Mouse (Mus musculus) heart, embryonic 16.5 days (tissue): ENCODE measurements at regions not wholly inside any gene's neighbourhood (a gene's known extent, or its start where the extent isn't known, plus 50 kb on each side); places are given as distances from the start of the nearest gene placed in this dataset.

Source experiments
- ATAC-seq: fragments of 200-750 bp; cut with Nextera tagmentation; replicated peaks from 2 replicates; pipeline ENCODE4 v1.8.0; 2017; ENCODE audit warnings: moderate number of reproducible peaks; ENCODE audit not compliant: insufficient read depth, low FRiP score; ENCODE audit errors: extremely low read depth
- H3K27ac ChIP-seq: fragments of 300-500 bp; sonication (generic); 2 replicates; pipeline ENCODE4 v1.5.1; 2014; ENCODE audit warnings: mild to moderate bottlenecking, low read length, control low read depth, moderate library complexity
- H3K27me3 ChIP-seq: fragments of 300-500 bp; sonication (generic); 2 replicates; pipeline ENCODE4 v1.6.1; 2014; ENCODE audit warnings: low read length, mixed read lengths; ENCODE audit not compliant: control insufficient read depth, insufficient read depth
- H3K36me3 ChIP-seq: fragments of 300-500 bp; sonication (generic); 2 replicates; pipeline ENCODE4 v1.6.1; 2014; ENCODE audit not compliant: control insufficient read depth, insufficient read depth
- H3K4me1 ChIP-seq: fragments of 300-500 bp; sonication (generic); 2 replicates; pipeline ENCODE4 v1.6.1; 2014; ENCODE audit warnings: low read length, mixed read lengths; ENCODE audit not compliant: control insufficient read depth, insufficient read depth
- H3K4me2 ChIP-seq: fragments of 300-500 bp; sonication (generic); 2 replicates; pipeline ENCODE4 v1.6.1; 2014; ENCODE audit warnings: low read depth, mild to moderate bottlenecking, control low read depth, low read length
- H3K4me3 ChIP-seq: fragments of 300-500 bp; sonication (generic); 2 replicates; pipeline ENCODE4 v1.5.1; 2014; ENCODE audit warnings: mild to moderate bottlenecking, control low read depth, low read length
- H3K9ac ChIP-seq: fragments of 300-500 bp; sonication (generic); 2 replicates; pipeline ENCODE4 v1.6.1; 2014; ENCODE audit warnings: low read length, control low read depth
- H3K9me3 ChIP-seq: fragments of 300-500 bp; sonication (generic); replicated peaks from 2 replicates; pipeline ENCODE4 v1.6.1; 2016; ENCODE audit warnings: low read length; ENCODE audit not compliant: control insufficient read depth
- WGBS: fragments of 180-500 bp; shearing (Covaris S2); extraction: QIAGEN DNeasy Blood & Tissue Kit; methylation state at CpG from one replicate; pipeline ENCODE4 v1.1.7; 2014; 5-methylcytosine and 5-hydroxymethylcytosine counted together

- H3K4me3 ChIP-seq: no peak overlapping the region
- H3K27ac ChIP-seq: peak overlapping the region; percentile 73
- no peaks in the 10 kb centered on the region for H3K27me3 ChIP-seq
- 32% methylated on average over 6 of the region's 6 CpGs for WGBS
- H3K4me1 ChIP-seq: 0 out of 2 replicates have a peak, but pooled peaks cover 2% of the 10 kb centered on the region
- no peak overlapping the region for H3K9ac ChIP-seq
- H3K36me3 ChIP-seq: no peaks in the 10 kb centered on the region
- H3K9me3 ChIP-seq: no peaks in the 10 kb centered on the region
- ATAC-seq: peak; percentile 67; the same call in 1 of the 2 replicates
- no peak overlapping the region for H3K4me2 ChIP-seq
Measured at GRCm38 (mm10) chr7:71093301-71093939, 257.9 kb downstream of the Gm10295 start.

DNA sequence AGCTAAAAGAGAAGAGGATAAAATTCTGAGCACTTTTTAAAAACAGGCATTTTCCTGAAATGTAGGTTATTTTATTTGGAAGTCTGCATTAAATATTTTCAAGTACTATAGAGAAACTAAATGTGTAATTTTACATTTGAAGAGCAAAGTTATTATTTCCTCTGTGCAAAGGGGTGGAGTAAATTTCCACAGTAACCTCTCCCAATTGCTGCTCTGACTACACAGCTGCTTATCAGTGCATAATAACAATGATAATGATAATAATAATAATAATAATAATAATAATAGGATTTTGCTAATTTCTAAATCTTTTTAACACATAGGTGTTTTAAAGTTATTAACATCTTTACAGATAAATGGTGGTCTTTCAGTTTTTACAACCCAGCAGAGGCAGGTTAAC is 258.5 kb downstream of the Gm10295 start:
- Histone ChIP-seq H3K9ac (no peak overlapping the region), H3K4me2 (no peak overlapping the region), H3K36me3 (no peaks in the 10 kb centered on the region), H3K9me3 (no peaks in the 10 kb centered on the region), H3K27me3 (no peaks in the 10 kb centered on the region), H3K4me1 (0 out of 2 replicates have a peak, but pooled peaks cover 2% of the 10 kb centered on the region), H3K4me3 (no peak overlapping the region), H3K27ac (no peak overlapping the region)
- ATAC-seq: no peak

DNA sequence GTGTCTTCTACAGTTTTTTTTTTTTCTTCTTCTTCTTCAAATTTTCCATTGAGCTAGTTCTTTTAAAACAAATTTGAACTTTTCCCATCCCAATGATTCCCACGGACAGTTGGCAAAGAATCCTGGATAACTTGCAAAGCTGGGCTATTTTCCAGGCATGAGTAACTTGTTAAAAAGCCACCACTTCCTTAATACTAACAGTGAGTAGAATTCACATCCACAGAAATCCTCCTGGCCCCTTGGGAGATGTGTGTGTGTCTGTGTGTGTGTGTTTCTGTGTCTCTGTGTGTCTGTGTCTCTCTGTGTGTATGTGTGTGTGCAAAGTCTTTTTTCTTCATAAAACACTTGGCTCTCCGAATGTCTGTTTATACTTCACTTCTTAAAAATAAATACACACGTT is 259.0 kb downstream of the Gm10295 start:
- no peak for ATAC-seq
- Histone ChIP-seq H3K4me2 (no peak overlapping the region), H3K9me3 (no peaks in the 10 kb centered on the region), H3K9ac (no peak overlapping the region), H3K27me3 (no peaks in the 10 kb centered on the region), H3K4me1 (0 out of 2 replicates have a peak, but pooled peaks cover 2% of the 10 kb centered on the region), H3K27ac (no peak overlapping the region; the same call in 1 of the 2 replicates), H3K4me3 (no peak overlapping the region), H3K36me3 (no peaks in the 10 kb centered on the region)
- WGBS: 42% methylated on average over 3 of the region's 3 CpGs

DNA sequence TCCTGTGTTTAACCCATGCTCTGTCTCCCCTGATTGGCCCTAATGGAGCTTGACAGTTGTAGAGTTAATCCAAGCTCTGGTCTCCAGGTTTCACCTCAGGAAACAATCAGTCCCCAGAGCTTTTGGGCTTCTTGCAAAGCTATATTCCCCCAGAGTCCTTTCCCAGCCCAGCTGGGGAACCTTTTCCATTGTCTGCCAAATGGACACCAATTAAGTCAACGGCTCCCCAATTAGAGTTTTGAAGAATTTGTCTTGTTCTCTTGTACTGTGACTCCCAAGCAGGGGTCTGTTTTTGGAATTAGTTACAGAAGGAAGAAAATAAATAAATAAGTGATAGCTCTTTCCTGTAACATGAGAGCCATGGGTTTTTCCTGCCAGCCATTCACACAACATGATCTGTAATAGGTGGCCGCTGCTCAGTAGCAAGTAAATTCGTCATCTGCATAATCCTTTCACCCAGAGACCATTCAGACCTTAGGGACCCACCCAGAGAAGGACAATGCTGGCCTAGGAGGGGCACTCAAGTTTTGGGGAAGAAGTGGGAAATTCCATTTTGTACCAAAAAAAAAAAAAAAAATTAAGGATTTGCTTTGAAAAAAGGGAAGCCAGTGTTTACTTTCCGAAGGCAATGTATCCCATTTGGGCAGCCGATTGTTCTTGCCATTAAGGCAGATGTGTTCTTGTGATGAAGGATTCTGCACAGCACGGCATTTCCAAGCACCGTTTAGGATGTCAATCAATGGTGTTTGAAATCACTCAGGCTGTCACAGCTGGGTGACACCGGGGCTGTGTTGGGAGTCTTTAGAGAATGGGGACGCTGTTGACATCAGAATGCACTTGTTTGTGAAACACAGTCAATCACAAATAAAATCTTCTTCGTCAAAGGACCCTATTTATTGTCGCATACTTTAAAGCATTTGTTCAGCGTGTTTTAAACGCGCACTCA is 286.6 kb downstream of the Gm10295 start:
- Histone ChIP-seq H3K9ac (no peak overlapping the region), H3K4me3 (no peak overlapping the region), H3K4me1 (no peaks in the 10 kb centered on the region), H3K27me3 (no peaks in the 10 kb centered on the region), H3K4me2 (no peak overlapping the region), H3K9me3 (no peaks in the 10 kb centered on the region), H3K36me3 (no peaks in the 10 kb centered on the region), H3K27ac (no peak overlapping the region)
- 35% methylated on average over 14 of the region's 14 CpGs for WGBS
- no peak for ATAC-seq

DNA sequence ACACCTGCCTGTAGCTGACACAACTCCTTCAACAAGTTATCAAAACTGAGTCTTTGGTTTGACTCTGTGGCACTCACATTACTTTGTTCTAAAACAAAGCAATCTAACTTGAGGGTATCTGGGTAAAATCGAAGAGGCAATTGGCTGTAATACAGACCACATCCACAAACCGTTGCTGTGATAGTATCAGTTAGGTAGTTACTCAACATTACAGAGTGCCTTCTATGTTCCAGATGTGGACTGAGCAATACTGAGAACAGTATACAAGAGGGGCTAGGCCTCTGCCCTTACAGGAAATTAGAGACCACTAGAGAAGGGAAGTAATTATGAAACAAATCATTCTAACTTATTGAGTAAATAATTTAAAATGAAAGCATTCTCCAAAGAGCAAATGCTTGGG is 300.5 kb downstream of the Gm10295 start:
- Histone ChIP-seq H3K27ac (no peak overlapping the region), H3K27me3 (no peaks in the 10 kb centered on the region), H3K9ac (no peak overlapping the region), H3K4me3 (no peak overlapping the region), H3K9me3 (no peaks in the 10 kb centered on the region), H3K4me1 (no peaks in the 10 kb centered on the region), H3K4me2 (no peak overlapping the region), H3K36me3 (no peaks in the 10 kb centered on the region)
- 46% methylated on average over 2 of the region's 2 CpGs for WGBS
- no peak for ATAC-seq

GRCm38 (mm10) chr7:71047201-71047600 is 304.1 kb downstream of the Gm10295 start:
- no peaks in the 10 kb centered on the region for H3K4me1 ChIP-seq
- no peak for ATAC-seq

GRCm38 (mm10) chr7:71046596-71046995 is 304.7 kb downstream of the Gm10295 start:
- no peak overlapping the region for H3K4me3 ChIP-seq
- no peak overlapping the region for H3K4me2 ChIP-seq
- 46% methylated on average over 1 of the region's 1 CpGs for WGBS
- no peaks in the 10 kb centered on the region for H3K36me3 ChIP-seq
- no peaks in the 10 kb centered on the region for H3K27me3 ChIP-seq
- ATAC-seq: no peak
- no peak overlapping the region for H3K9ac ChIP-seq
- no peak overlapping the region for H3K27ac ChIP-seq
- no peaks in the 10 kb centered on the region for H3K4me1 ChIP-seq
- no peaks in the 10 kb centered on the region for H3K9me3 ChIP-seq

More at GRCm38 (mm10) chr7:71047201-71047600, 304.1 kb downstream of the Gm10295 start:
- H3K9ac ChIP-seq: no peak overlapping the region
- WGBS: 67% methylated on average over 3 of the region's 3 CpGs
- no peak overlapping the region for H3K27ac ChIP-seq
- H3K36me3 ChIP-seq: no peaks in the 10 kb centered on the region
- no peaks in the 10 kb centered on the region for H3K9me3 ChIP-seq
- no peak overlapping the region for H3K4me2 ChIP-seq
- no peaks in the 10 kb centered on the region for H3K27me3 ChIP-seq
- no peak overlapping the region for H3K4me3 ChIP-seq

DNA sequence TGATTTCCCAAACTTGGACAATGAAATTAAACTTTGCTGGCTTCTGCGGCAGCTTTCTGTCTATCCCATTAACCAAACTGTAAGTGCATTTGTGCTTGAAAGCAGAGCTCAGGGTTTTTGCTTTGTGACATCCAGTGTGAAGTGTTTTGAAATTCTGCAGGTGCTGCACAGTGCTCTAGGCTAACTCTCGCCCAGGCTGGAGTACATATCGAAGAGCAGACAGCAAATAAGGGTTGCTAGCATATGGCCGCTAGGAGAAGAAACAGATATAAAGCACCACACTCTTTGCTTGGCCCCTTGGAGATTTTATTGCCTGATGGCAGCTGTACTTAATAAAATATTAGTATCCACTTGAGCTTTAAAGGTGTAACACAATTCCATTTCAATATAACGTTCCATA is 307.5 kb downstream of the Gm10295 start:
- no peak overlapping the region for H3K9ac ChIP-seq
- WGBS: 80% methylated on average over 5 of the region's 5 CpGs
- no peak overlapping the region for H3K27ac ChIP-seq
- no peaks in the 10 kb centered on the region for H3K36me3 ChIP-seq
- no peak overlapping the region for H3K4me3 ChIP-seq
- no peak for ATAC-seq
- no peaks in the 10 kb centered on the region for H3K4me1 ChIP-seq
- H3K27me3 ChIP-seq: no peaks in the 10 kb centered on the region
- H3K4me2 ChIP-seq: no peak overlapping the region
- H3K9me3 ChIP-seq: no peaks in the 10 kb centered on the region

GRCm38 (mm10) chr7:71043128-71043527 is 308.2 kb downstream of the Gm10295 start:
- no peaks in the 10 kb centered on the region for H3K4me1 ChIP-seq
- H3K4me3 ChIP-seq: no peak overlapping the region
- H3K27ac ChIP-seq: no peak overlapping the region
- no peaks in the 10 kb centered on the region for H3K9me3 ChIP-seq
- H3K4me2 ChIP-seq: no peak overlapping the region
- H3K27me3 ChIP-seq: no peaks in the 10 kb centered on the region
- WGBS: 80% methylated on average over 8 of the region's 8 CpGs
- no peak overlapping the region for H3K9ac ChIP-seq
- ATAC-seq: no peak
- H3K36me3 ChIP-seq: no peaks in the 10 kb centered on the region
